Mouse (Mus musculus): ENCODE results near the gene Olfr106-ps.

Gene Olfr106-ps

DNA sequence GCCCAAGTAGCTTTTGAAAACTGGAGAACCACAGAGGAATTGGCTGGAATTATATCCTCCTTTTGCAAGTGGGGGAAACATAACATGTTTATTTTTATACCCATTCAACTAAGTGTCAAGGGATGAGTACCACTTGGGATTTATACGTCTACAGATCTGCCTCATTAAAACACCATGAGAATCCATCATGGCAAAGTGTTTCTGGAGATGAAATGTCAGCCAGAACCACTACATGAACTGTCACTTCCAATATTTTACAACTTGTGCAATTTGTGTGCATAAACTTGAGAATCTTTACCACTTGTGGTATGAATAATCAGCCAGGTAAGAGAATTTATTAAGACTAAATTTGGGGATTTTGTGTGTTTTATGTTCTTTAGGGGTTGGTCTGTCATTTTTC is at the start of gene Olfr106-ps:
Gene Olfr106-ps, plus strand, starts transcription at position 301 of the 400 bp plus-strand sequence.
- in situ Hi-C loops (cut with MseI, MboI) = no loop called here

DNA sequence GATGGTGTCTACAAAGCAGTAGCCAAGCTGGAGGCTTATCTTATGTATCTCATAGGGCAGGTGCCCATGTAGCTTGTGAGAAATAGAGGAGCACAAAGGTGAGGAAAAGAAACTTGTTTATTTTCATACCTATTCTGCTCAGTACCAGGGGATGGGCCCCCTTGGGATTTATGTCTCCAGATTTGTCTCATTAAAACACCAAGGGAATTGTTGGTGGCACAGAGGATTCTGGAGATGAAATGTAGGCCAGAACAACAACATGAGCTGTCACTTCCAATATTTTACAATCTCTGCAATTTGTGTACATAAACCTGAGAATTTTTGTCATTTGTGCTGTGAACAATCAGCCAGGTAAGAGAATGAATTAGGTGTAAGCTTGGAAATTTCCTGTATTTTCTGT is 30.9 kb upstream of the Olfr106-ps start, which contains the start of gene Olfr104-ps:
Gene Olfr104-ps, plus strand, starts transcription at position 301 of the 400 bp plus-strand sequence.
- in situ Hi-C loops (cut with MseI, MboI) = no loop called here

DNA sequence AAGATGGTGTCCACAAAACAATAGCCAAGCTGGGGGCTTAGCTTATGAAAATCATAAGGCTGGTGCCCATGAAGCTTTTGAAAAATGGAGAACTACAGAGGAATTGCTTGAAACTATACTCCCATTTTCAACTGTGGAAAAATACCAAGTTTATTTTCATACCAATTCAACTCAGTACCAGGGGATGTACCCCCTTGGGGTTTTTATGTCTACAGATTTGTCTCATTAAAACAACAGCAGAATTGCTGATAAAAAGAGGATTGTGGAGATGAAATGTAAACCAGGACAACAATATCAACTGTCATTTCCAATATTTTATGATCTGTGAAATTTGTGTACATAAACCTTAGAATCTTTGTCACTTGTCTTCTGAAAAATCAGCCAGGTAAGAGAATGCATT is 11.5 kb upstream of the Olfr106-ps start, which contains the start of gene Olfr105-ps:
Gene Olfr105-ps, plus strand, starts transcription at position 301 of the 400 bp plus-strand sequence.
- in situ Hi-C loops (cut with MseI, MboI) = no loop called here

GRCm38 (mm10) chr17:37398926-37399325 is 8.7 kb downstream of the Olfr106-ps start, which contains the start of gene Olfr107:
Olfr107 (plus strand) TSS chr17:37399226.
- in situ Hi-C loops (cut with MseI, MboI) = no loop called here

GRCm38 (mm10) chr17:37413380-37413779 is 23.2 kb downstream of the Olfr106-ps start:
- in situ Hi-C loops (cut with MseI, MboI) = no loop called here

DNA sequence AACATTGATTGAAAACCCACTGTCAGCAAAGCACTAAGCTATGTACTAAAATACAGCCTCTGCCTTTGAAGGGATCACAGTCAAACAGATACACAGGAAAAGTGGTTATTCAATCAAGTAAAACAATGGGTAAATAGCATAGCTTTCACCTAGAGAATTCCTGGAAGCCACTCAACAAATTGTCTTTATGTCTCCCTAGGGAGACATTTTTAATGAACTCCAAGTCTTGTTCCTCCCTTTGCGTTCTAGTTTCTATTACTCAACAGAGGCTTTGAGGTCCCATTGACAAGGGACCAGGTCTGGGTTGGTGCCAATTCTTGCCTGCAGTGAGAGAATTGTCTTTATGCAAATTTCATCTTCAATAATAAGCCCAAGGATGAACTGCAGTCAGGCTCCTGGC is 55.0 kb downstream of the Olfr106-ps start, which contains the start of gene Olfr108:
Gene Olfr108, plus strand, starts transcription at position 301 of the 400 bp plus-strand sequence.
- in situ Hi-C loops (cut with MseI, MboI) = no loop called here
